ENCODE assay signal across 8 mouse cellular contexts in genomic region chr12:73564795-73565619, GRCm38 (mm10). TPM values are rescaled to one million over a fixed set of nuclear protein-coding genes. Genes with fewer than 3 reads are reported as not detected.
DNase-seq lines count a peak whose midpoint lies in the region; ATAC-seq and TF ChIP-seq lines count a peak whose summit lies in the region.

No protein-coding gene starts in this region.

- WGBS in heart, embryonic 10.5 days: 19% methylated on average over 21 of the region's 21 CpGs
- 15% methylated on average over 21 of the region's 21 CpGs for WGBS in forebrain, embryonic 16.5 days
- 22% methylated on average over 21 of the region's 21 CpGs for WGBS in limb, embryonic 13.5 days

- H3K27ac ChIP-seq in heart, embryonic 10.5 days: peak overlapping the region; percentile 59; the same call in 1 of the 2 replicates
- no peak overlapping the region for H3K27ac ChIP-seq in forebrain, embryonic 16.5 days (ENCODE audit: low read length)
- H3K27ac ChIP-seq in limb, embryonic 13.5 days: no peak overlapping the region

- no peaks in the 10 kb centered on the region for H3K36me3 ChIP-seq in heart, embryonic 10.5 days
- no peaks in the 10 kb centered on the region for H3K36me3 ChIP-seq in forebrain, embryonic 16.5 days (ENCODE audit: control insufficient read depth, insufficient read depth)
- no peaks in the 10 kb centered on the region for H3K36me3 ChIP-seq in limb, embryonic 13.5 days
- no peaks in the 10 kb centered on the region for H3K36me3 ChIP-seq in myocyte (ENCODE audit: control insufficient read depth, insufficient read depth)

- H3K9me3 ChIP-seq in heart, embryonic 10.5 days: no peaks in the 10 kb centered on the region
- no peaks in the 10 kb centered on the region for H3K9me3 ChIP-seq in forebrain, embryonic 16.5 days (ENCODE audit: control insufficient read depth, low read length)
- H3K9me3 ChIP-seq in limb, embryonic 13.5 days: no peaks in the 10 kb centered on the region

- no peak for TF ChIP-seq POLR2A in myocyte (IDR thresholded peaks at IDR 0.05; ENCODE audit: insufficient read length, low read depth)

- H3K79me2 ChIP-seq in myocyte (ENCODE audit: control insufficient read depth, insufficient read depth): no peaks in the 10 kb centered on the region

- peak overlapping the region; percentile 64 for H3K4me2 ChIP-seq in forebrain, embryonic 16.5 days (ENCODE audit: low read length)
- peak overlapping the region; percentile 63 for H3K4me2 ChIP-seq in limb, embryonic 13.5 days (replicated peaks)
- peak overlapping the region; percentile 8 for H3K4me2 ChIP-seq in myocyte (ENCODE audit: low read depth)

- H3ac ChIP-seq in myocyte (ENCODE audit: control insufficient read depth, insufficient read length): no peak overlapping the region

- no peak for DNase-seq in heart, embryonic 10.5 days (ENCODE audit: low spot score)
- DNase-seq in heart, postnatal 4 days: no peak
- peak; percentile 30 for DNase-seq in ZHBTc4 (ENCODE audit: low read depth, low spot score)
- no peak for DNase-seq in adrenal gland, adult 2 months
- no peak for DNase-seq in urinary bladder, adult 2 months (ENCODE audit: low spot score)

- 0 out of 2 replicates have a peak, but pooled peaks cover 4% of the 10 kb centered on the region for H3K27me3 ChIP-seq in heart, embryonic 10.5 days (ENCODE audit: insufficient read depth, poor library complexity, severe bottlenecking)
- H3K27me3 ChIP-seq in forebrain, embryonic 16.5 days (replicated peaks; ENCODE audit: control insufficient read depth, insufficient read depth, low read length): 0 out of 2 replicates have a peak, but pooled peaks cover 2% of the 10 kb centered on the region
- H3K27me3 ChIP-seq in limb, embryonic 13.5 days: peaks cover 19% of the 10 kb centered on the region
- peaks cover 12% of the 10 kb centered on the region for H3K27me3 ChIP-seq in myocyte (ENCODE audit: control insufficient read depth, insufficient read depth, insufficient read length)

- ATAC-seq in forebrain, embryonic 16.5 days: peak; percentile 58
- ATAC-seq in limb, embryonic 13.5 days (ENCODE audit: low FRiP score, low read depth): no peak

- H3K9ac ChIP-seq in forebrain, embryonic 16.5 days (replicated peaks; ENCODE audit: low read depth, low read length): peak overlapping the region; percentile 16
- H3K9ac ChIP-seq in limb, embryonic 13.5 days: peak overlapping the region; percentile 58

- peaks cover 8% of the 10 kb centered on the region for H3K4me1 ChIP-seq in heart, embryonic 10.5 days
- peaks cover 4% of the 10 kb centered on the region; the same call in 1 of the 2 replicates for H3K4me1 ChIP-seq in forebrain, embryonic 16.5 days (replicated peaks; ENCODE audit: control insufficient read depth, insufficient read depth, low read length)
- 0 out of 2 replicates have a peak, but pooled peaks cover 4% of the 10 kb centered on the region for H3K4me1 ChIP-seq in limb, embryonic 13.5 days

- peak overlapping the region; percentile 55 for H3K4me3 ChIP-seq in heart, embryonic 10.5 days
- H3K4me3 ChIP-seq in forebrain, embryonic 16.5 days (replicated peaks; ENCODE audit: low read length): peak overlapping the region; percentile 33
- peak overlapping the region; percentile 36 for H3K4me3 ChIP-seq in limb, embryonic 13.5 days
- H3K4me3 ChIP-seq in myocyte: no peak overlapping the region

TF ChIP-seq in myocyte, 11 proteins besides CTCF, POLR2A, EP300 and RAD21:
- TF ChIP-seq MYOD1 (IDR thresholded peaks at IDR 0.05; ENCODE audit: control insufficient read depth in 1 of 3, insufficient read length in 2 of 3, low read depth in 2 of 3) (no peak), SRF (IDR thresholded peaks at IDR 0.05; ENCODE audit: control insufficient read depth, insufficient read length, low read depth) (no peak), POLR2AphosphoS2 (IDR thresholded peaks at IDR 0.05; ENCODE audit: insufficient read length, low read depth) (no peak), CEBPB (IDR thresholded peaks at IDR 0.05; ENCODE audit: insufficient read depth, poor library complexity, severe bottlenecking) (no peak), USF1 (IDR thresholded peaks at IDR 0.05; ENCODE audit: low read depth) (no peak), TCF3 (IDR thresholded peaks at IDR 0.05; ENCODE audit: insufficient read length, low read depth) (no peak), E2F4 (IDR thresholded peaks at IDR 0.05; ENCODE audit: insufficient read depth) (no peak), MYOG (IDR thresholded peaks at IDR 0.05; ENCODE audit: control insufficient read depth in 1 of 3, insufficient read depth in 1 of 3, insufficient read length in 2 of 3, low read depth in 2 of 3) (no peak), TCF12 (IDR thresholded peaks at IDR 0.05; ENCODE audit: insufficient read depth, poor library complexity, severe bottlenecking) (no peak), MAX (IDR thresholded peaks at IDR 0.05; ENCODE audit: low read depth) (no peak), REST (IDR thresholded peaks at IDR 0.05; ENCODE audit: insufficient read depth, insufficient read length) (no peak)

RNA-seq across cellular contexts. Expression of gene Tmem30b, which starts 18.8 kb away (rescaled TPM):
- 0.30 and 2.4 TPM in 2 replicates for polyA plus RNA-seq in heart, embryonic 10.5 days (2016; fragmentation: Nextera tagmentation; extraction: Ambion mirVana)
- under 1 TPM; 0.31 to 0.32 TPM for total RNA-seq in heart, postnatal 4 days (2021)
- polyA plus RNA-seq in forebrain, embryonic 16.5 days (2015; fragmentation: Nextera tagmentation; extraction: Ambion mirVana): 0.22 and 0.46 TPM in 2 replicates
- 18.2 and 19.2 TPM in 2 replicates for polyA plus RNA-seq in limb, embryonic 13.5 days (2015; fragmentation: Nextera tagmentation; extraction: Ambion mirVana)
- polyA plus RNA-seq in myocyte (2012; fragmentation: generic; extraction: Trizol): not detected
- under 1 TPM; 0.09 to 0.41 TPM for total RNA-seq in adrenal gland, adult 2 months (2021)
- polyA plus RNA-seq in adrenal gland, adult 2 months (2012; rRNA removed): 0.23 and 0.25 TPM in 2 replicates
- 29.2 and 33.1 TPM in 2 replicates for polyA plus RNA-seq in urinary bladder, adult 2 months (2012; rRNA removed)

RNA-seq across cellular contexts. Expression of gene Prkch, which starts 19.6 kb away (rescaled TPM):
- 15.8 and 16.9 TPM in 2 replicates for polyA plus RNA-seq in heart, embryonic 10.5 days (2016; fragmentation: Nextera tagmentation; extraction: Ambion mirVana)
- 10 to 100 TPM; 22.6 to 23.1 TPM for total RNA-seq in heart, postnatal 4 days (2021)
- polyA plus RNA-seq in forebrain, embryonic 16.5 days (2015; fragmentation: Nextera tagmentation; extraction: Ambion mirVana): 3.6 and 4.3 TPM in 2 replicates
- polyA plus RNA-seq in limb, embryonic 13.5 days (2015; fragmentation: Nextera tagmentation; extraction: Ambion mirVana): 8.4 and 9.0 TPM in 2 replicates
- 0.10 TPM for polyA plus RNA-seq in myocyte (2012; fragmentation: generic; extraction: Trizol)
- 10 to 100 TPM in 1 of 2 experiments, 1 to 10 TPM in 1; 8.9 to 16.2 TPM for total RNA-seq in adrenal gland, adult 2 months (2021)
- 3.7 and 4.7 TPM in 2 replicates for polyA plus RNA-seq in adrenal gland, adult 2 months (2012; rRNA removed)
- polyA plus RNA-seq in urinary bladder, adult 2 months (2012; rRNA removed): 18.4 and 18.7 TPM in 2 replicates

Comparison
In these comparisons a context has a peak if more than half of its experiments do, and no peak if none do; other contexts are left out.
1. H3K4me2 ChIP-seq: peak in every context shown above with its lines; median percentile 64 in forebrain, embryonic 16.5 days; 63 in limb, embryonic 13.5 days; 8 in myocyte.